Mouse (Mus musculus) lung, embryonic 16.5 days (tissue): ENCODE measurements around the gene Scn10a. TPM values are rescaled to one million over a fixed set of nuclear protein-coding genes. Genes with fewer than 3 reads are reported as not detected.

Experiments
- ATAC-seq: fragments of 200-750 bp; cut with Nextera tagmentation; 2 replicates; pipeline ENCODE4 v1.8.0; 2017; ENCODE audit warnings: low read depth, mild to moderate bottlenecking, moderate library complexity
- H3K27ac ChIP-seq: fragments of 300-500 bp; sonication (generic); 2 replicates; pipeline ENCODE4 v1.5.1; 2014; ENCODE audit warnings: mild to moderate bottlenecking, control low read depth, low read length
- H3K27me3 ChIP-seq: fragments of 300-500 bp; sonication (generic); 2 replicates; pipeline ENCODE4 v1.6.1; 2014; ENCODE audit warnings: low read depth, low read length, mixed read lengths; ENCODE audit not compliant: control insufficient read depth, insufficient read depth
- H3K36me3 ChIP-seq: fragments of 300-500 bp; sonication (generic); 2 replicates; pipeline ENCODE4 v1.6.1; 2014; ENCODE audit warnings: low read length; ENCODE audit not compliant: control insufficient read depth, insufficient read depth
- H3K4me1 ChIP-seq: fragments of 300-500 bp; sonication (generic); replicated peaks from 2 replicates; pipeline ENCODE4 v1.6.1; 2014; ENCODE audit warnings: low read length, mixed read lengths; ENCODE audit not compliant: control insufficient read depth, insufficient read depth
- H3K4me2 ChIP-seq: fragments of 300-500 bp; sonication (generic); 2 replicates; pipeline ENCODE4 v1.6.1; 2014; ENCODE audit warnings: low read depth, low read length, control low read depth
- H3K4me3 ChIP-seq: fragments of 300-500 bp; sonication (generic); 2 replicates; pipeline ENCODE4 v1.5.1; 2014; ENCODE audit warnings: mild to moderate bottlenecking, low read length, control low read depth
- H3K9ac ChIP-seq: fragments of 300-500 bp; sonication (generic); 2 replicates; pipeline ENCODE4 v1.6.1; 2014; ENCODE audit warnings: low read length, control low read depth
- H3K9me3 ChIP-seq: fragments of 300-500 bp; sonication (generic); 2 replicates; pipeline ENCODE4 v1.6.1; 2016; ENCODE audit warnings: low read length; ENCODE audit not compliant: control insufficient read depth
- WGBS: fragments of 180-500 bp; shearing (Covaris S2); extraction: QIAGEN DNeasy Blood & Tissue Kit; methylation state at CpG from one replicate; pipeline ENCODE4 v1.1.7; 2014; 5-methylcytosine and 5-hydroxymethylcytosine counted together
- polyA plus RNA-seq: library from polyadenylated mRNA; unstranded; fragments of >200 nt; fragmentation: Nextera tagmentation; extraction: Ambion mirVana; gene quantifications from 2 replicates; pipeline ENCODE4 v1.2.1, GENCODE M21; 2015

Gene Scn10a
- polyA plus RNA-seq, 1 experiment from 2014 or later: 0.06 TPM

GRCm38 (mm10) chr9:119664109-119664508 lies 55.0 kb downstream of the Scn10a start:
- ATAC-seq: no peak
- Histone ChIP-seq H3K4me1 (no peaks in the 10 kb centered on the region), H3K9me3 (no peaks in the 10 kb centered on the region), H3K4me3 (no peak overlapping the region), H3K9ac (no peak overlapping the region), H3K4me2 (no peak overlapping the region), H3K27ac (no peak overlapping the region), H3K27me3 (no peaks in the 10 kb centered on the region), H3K36me3 (no peaks in the 10 kb centered on the region)
- WGBS: 46% methylated on average over 1 of the region's 1 CpGs

DNA sequence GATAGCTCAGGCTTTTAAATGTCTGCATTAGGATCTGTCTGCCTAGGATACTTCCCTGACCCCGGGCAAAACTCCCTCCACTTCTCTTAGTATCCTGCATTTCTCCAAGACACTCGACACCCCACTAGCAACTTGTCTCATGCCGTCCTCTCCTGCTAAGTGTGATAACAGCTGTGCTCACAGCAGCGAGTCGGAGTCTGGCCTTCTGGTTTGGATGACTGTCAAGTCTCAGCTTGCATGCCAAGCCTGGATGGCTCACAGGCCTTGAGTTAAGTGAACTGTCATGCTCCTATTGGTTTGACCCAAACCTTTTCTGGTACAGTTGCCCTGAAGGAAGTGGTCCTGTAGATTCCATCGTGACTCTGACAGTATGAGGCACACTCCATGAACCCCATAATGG lies 63.0 kb downstream of the Scn10a start:
- H3K27me3 ChIP-seq: no peaks in the 10 kb centered on the region
- H3K9ac ChIP-seq: no peak overlapping the region
- H3K9me3 ChIP-seq: no peaks in the 10 kb centered on the region
- H3K4me2 ChIP-seq: no peak overlapping the region
- no peaks in the 10 kb centered on the region for H3K4me1 ChIP-seq
- no peak for ATAC-seq
- no peak overlapping the region for H3K27ac ChIP-seq
- no peaks in the 10 kb centered on the region for H3K36me3 ChIP-seq
- WGBS: 25% methylated on average over 6 of the region's 6 CpGs
- no peak overlapping the region for H3K4me3 ChIP-seq

DNA sequence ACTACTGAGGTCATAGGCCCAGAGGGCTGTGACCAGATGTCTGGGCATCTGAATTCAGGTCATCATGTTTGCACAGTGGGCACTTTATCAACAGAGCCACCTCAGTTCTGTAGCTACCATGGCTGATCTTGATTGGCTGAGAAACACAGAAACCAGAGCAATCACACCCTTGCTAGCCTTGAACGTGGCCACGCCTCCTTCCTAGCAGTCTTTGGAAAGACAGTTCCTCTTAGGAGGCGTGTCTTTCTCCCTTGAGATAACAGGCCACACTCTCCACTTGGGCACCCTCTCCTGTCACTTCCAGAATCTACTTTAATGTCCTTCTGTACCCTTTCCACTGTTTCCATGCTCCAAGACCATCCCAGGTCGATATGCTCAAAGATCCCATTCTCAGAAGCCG lies 65.4 kb downstream of the Scn10a start:
- no peak for ATAC-seq
- 39% methylated on average over 5 of the region's 5 CpGs for WGBS
- no peaks in the 10 kb centered on the region for H3K4me1 ChIP-seq

DNA sequence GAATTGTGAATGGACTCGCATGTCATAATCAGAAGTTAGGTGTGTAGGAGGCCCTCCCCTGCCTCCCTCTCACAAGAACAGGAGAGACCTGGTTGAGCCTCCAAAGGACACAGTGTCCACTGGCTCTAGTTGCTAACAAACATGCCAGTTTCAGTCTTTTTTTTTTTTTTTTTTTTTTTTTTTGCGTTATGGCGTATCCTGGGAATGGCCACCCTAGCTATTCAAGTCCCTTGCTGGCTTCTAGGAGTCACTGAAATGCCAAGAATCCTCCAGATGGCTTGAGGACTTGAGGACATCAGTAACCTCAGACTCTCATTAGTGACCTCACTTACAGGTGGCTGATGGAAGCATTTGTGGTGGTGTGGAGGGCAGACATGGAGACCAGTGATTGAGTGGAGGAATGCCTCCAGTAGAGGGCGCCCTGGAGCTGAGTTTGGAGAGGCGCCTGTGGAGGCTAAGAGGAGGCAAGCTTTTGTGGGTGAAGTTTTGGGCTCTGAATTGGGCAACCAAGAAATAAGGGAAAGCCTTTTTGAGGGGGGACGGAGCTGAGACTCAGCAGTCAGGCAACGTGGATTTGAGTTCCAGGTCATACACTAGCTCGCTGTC lies 72.1 kb downstream of the Scn10a start:
- H3K36me3 ChIP-seq: no peaks in the 10 kb centered on the region
- H3K4me2 ChIP-seq: no peak overlapping the region
- H3K4me3 ChIP-seq: no peak overlapping the region
- no peak overlapping the region for H3K27ac ChIP-seq
- no peaks in the 10 kb centered on the region for H3K27me3 ChIP-seq
- no peaks in the 10 kb centered on the region for H3K9me3 ChIP-seq
- ATAC-seq: no peak
- 58% methylated on average over 8 of the region's 8 CpGs for WGBS
- H3K4me1 ChIP-seq: no peaks in the 10 kb centered on the region
- no peak overlapping the region for H3K9ac ChIP-seq

More for the DNA sequence above, 65.4 kb downstream of the Scn10a start:
- no peak overlapping the region for H3K4me2 ChIP-seq
- H3K4me3 ChIP-seq: no peak overlapping the region
- no peak overlapping the region for H3K9ac ChIP-seq
- H3K36me3 ChIP-seq: no peaks in the 10 kb centered on the region
- no peaks in the 10 kb centered on the region for H3K27me3 ChIP-seq
- no peak overlapping the region for H3K27ac ChIP-seq
- H3K9me3 ChIP-seq: no peaks in the 10 kb centered on the region

GRCm38 (mm10) chr9:119641985-119642384 lies 77.1 kb downstream of the Scn10a start:
- no peak for ATAC-seq
- WGBS: 90% methylated on average over 6 of the region's 6 CpGs

GRCm38 (mm10) chr9:119634216-119634843 lies 84.8 kb downstream of the Scn10a start:
- no peaks in the 10 kb centered on the region for H3K9me3 ChIP-seq
- no peaks in the 10 kb centered on the region; the same call in 1 of the 2 replicates for H3K4me1 ChIP-seq
- H3K27ac ChIP-seq: no peak overlapping the region
- no peaks in the 10 kb centered on the region for H3K36me3 ChIP-seq
- no peak for ATAC-seq
- WGBS: 38% methylated on average over 11 of the region's 11 CpGs
- H3K4me2 ChIP-seq: no peak overlapping the region
- no peak overlapping the region for H3K4me3 ChIP-seq
- no peak overlapping the region for H3K9ac ChIP-seq
- H3K27me3 ChIP-seq: peaks cover 2% of the 10 kb centered on the region; the same call in 1 of the 2 replicates

More at GRCm38 (mm10) chr9:119641985-119642384, 77.1 kb downstream of the Scn10a start:
- H3K9me3 ChIP-seq: no peaks in the 10 kb centered on the region
- no peaks in the 10 kb centered on the region for H3K4me1 ChIP-seq
- H3K9ac ChIP-seq: no peak overlapping the region
- no peak overlapping the region for H3K4me2 ChIP-seq
- no peak overlapping the region for H3K4me3 ChIP-seq
- no peaks in the 10 kb centered on the region for H3K27me3 ChIP-seq
- no peak overlapping the region for H3K27ac ChIP-seq
- no peaks in the 10 kb centered on the region for H3K36me3 ChIP-seq

- H3K9ac ChIP-seq: no peak overlapping the region
These were observed 85.6 kb downstream of the Scn10a start for GRCm38 (mm10) chr9:119633475-119633874.

GRCm38 (mm10) chr9:119632801-119633200 lies 86.3 kb downstream of the Scn10a start:
- Histone ChIP-seq H3K9me3 (no peaks in the 10 kb centered on the region), H3K4me3 (no peak overlapping the region), H3K36me3 (no peaks in the 10 kb centered on the region), H3K9ac (no peak overlapping the region), H3K4me1 (no peaks in the 10 kb centered on the region; the same call in 1 of the 2 replicates), H3K27ac (no peak overlapping the region), H3K27me3 (peaks cover 4% of the 10 kb centered on the region; the same call in 1 of the 2 replicates), H3K4me2 (no peak overlapping the region)
- WGBS: 30% methylated on average over 12 of the region's 12 CpGs
- ATAC-seq: no peak

More at GRCm38 (mm10) chr9:119633475-119633874, 85.6 kb downstream of the Scn10a start:
- Histone ChIP-seq H3K27me3 (peaks cover 4% of the 10 kb centered on the region; the same call in 1 of the 2 replicates), H3K4me3 (no peak overlapping the region), H3K9me3 (no peaks in the 10 kb centered on the region), H3K4me1 (no peaks in the 10 kb centered on the region; the same call in 1 of the 2 replicates), H3K36me3 (no peaks in the 10 kb centered on the region), H3K4me2 (no peak overlapping the region), H3K27ac (no peak overlapping the region)
- WGBS: 84% methylated on average over 5 of the region's 5 CpGs
- ATAC-seq: no peak

DNA sequence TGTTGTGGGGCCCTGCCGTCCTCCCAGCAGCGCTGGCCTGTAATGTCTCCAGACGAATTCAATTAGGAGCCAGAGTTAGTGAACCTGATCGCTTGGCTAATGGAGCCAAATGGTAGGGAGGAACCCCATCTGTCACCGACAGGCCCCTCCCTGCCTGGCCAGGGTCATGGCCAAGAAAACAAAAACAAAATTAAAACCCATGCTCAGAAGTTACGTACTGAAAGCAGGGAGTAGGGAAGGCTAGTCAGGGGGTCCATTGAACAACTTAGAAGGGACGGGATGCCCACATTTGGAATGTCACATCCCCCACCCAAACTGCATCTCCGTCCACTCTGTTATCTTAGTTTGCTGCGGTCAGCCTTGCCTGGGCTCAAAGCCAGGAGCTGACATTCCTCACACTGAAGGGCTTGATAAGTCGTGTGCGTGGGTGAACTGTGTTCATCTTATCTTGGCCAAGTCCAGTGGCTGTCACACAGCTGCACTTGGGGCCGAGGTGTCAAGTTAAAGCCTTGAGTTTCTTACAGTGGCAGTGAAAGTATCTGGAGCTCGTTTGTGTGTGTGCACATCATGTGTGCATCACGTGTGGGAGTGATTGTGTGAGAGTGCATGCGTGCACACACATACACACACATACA lies 87.1 kb downstream of the Scn10a start:
- Histone ChIP-seq H3K9ac (no peak overlapping the region), H3K4me3 (no peak overlapping the region), H3K4me2 (no peak overlapping the region), H3K36me3 (no peaks in the 10 kb centered on the region), H3K9me3 (no peaks in the 10 kb centered on the region), H3K4me1 (no peaks in the 10 kb centered on the region; the same call in 1 of the 2 replicates), H3K27me3 (peaks cover 4% of the 10 kb centered on the region; the same call in 1 of the 2 replicates), H3K27ac (no peak overlapping the region)
- 21% methylated on average over 15 of the region's 15 CpGs for WGBS
- peak; percentile 72 for ATAC-seq
